Mouse (Mus musculus): Measurements from ENCODE around the gene Rpl35. TPM values are rescaled to one million over a fixed set of nuclear protein-coding genes. Genes with fewer than 3 reads are reported as not detected.

Rpl35 gene
- polyA plus RNA-seq, 1 experiment = 1,492 TPM

DNA sequence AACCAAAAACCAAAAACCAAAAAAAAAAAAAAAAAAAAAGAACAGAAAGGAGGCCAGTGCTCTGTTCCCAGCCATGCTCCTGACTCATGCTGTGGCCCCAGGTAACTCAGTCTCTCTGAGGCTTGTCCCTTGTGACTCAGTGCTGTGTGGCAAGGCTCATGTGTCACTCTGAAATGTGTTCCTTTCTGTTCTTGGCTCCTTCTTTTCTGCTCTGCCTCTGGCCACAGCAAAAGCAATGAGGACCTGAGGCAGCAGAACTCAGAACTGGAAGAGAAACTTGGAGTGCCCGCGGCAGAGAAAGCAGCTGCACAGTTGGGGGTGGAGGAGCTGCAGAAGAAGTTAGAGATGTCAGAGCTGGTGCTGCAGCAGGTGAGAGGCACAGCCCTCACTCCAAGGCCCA lies 31.3 kb downstream of the Rpl35 start:
- no peak overlapping the region for H3ac ChIP-seq (ENCODE audit: control insufficient read depth, insufficient read length, low read depth)
- H3K4me3 ChIP-seq (ENCODE audit: insufficient read depth, poor library complexity, severe bottlenecking) = no peak overlapping the region
- no peaks in the 10 kb centered on the region for H3K79me3 ChIP-seq (ENCODE audit: low read depth)
- no peaks in the 10 kb centered on the region for H3K79me2 ChIP-seq (ENCODE audit: control insufficient read depth, insufficient read depth)
- no peaks in the 10 kb centered on the region for H3K27me3 ChIP-seq (ENCODE audit: control insufficient read depth, insufficient read depth, insufficient read length)
- H3K36me3 ChIP-seq (ENCODE audit: control insufficient read depth, insufficient read depth) = no peaks in the 10 kb centered on the region
- TF ChIP-seq MAX (IDR thresholded peaks at IDR 0.05) = no peak
- peak; percentile 68 for TF ChIP-seq CEBPB (IDR thresholded peaks at IDR 0.05; ENCODE audit: low read depth)
- no peak for TF ChIP-seq CTCF (IDR thresholded peaks at IDR 0.05; ENCODE audit: control insufficient read depth, insufficient read depth, insufficient read length)
- no peak for TF ChIP-seq MYOG (IDR thresholded peaks at IDR 0.05; ENCODE audit: control insufficient read depth, extremely low read depth, insufficient read length)
- TF ChIP-seq FOSL1 (IDR thresholded peaks at IDR 0.05; ENCODE audit: insufficient read depth, low read length, poor library complexity, severe bottlenecking) = peak; percentile 55

DNA sequence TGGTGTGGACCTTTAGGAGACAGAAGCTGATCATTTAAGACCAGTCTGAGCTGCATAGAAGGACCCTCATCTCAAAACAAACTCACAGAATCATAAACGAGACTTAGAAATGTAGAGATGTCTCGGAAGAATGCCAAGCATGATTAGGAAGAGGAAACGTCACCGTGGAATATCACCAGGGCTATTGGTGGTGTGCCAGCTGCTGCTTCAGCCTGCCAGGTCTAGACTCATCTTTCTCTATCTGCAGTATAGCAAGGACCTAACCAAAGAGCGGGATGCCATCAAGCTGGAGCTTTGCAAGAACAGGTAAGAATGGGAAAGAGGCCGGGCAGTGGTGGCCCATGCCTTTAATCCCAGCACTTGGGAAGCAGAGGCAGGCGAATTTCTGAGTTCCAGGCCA lies 31.7 kb downstream of the Rpl35 start:
- no peak for TF ChIP-seq CTCF (IDR thresholded peaks at IDR 0.05; ENCODE audit: control insufficient read depth, insufficient read depth, insufficient read length)
- no peak for TF ChIP-seq MYOD1 (IDR thresholded peaks at IDR 0.05; ENCODE audit: control insufficient read depth, insufficient read length, low read depth)
- TF ChIP-seq FOSL1 (IDR thresholded peaks at IDR 0.05; ENCODE audit: insufficient read depth, low read length, poor library complexity, severe bottlenecking) = no peak
- TF ChIP-seq CEBPB (IDR thresholded peaks at IDR 0.05; ENCODE audit: low read depth) = no peak
- Histone ChIP-seq H3K4me3 (ENCODE audit: insufficient read depth, poor library complexity, severe bottlenecking) (no peak overlapping the region), H3K27me3 (ENCODE audit: control insufficient read depth, insufficient read depth, insufficient read length) (no peaks in the 10 kb centered on the region)

DNA sequence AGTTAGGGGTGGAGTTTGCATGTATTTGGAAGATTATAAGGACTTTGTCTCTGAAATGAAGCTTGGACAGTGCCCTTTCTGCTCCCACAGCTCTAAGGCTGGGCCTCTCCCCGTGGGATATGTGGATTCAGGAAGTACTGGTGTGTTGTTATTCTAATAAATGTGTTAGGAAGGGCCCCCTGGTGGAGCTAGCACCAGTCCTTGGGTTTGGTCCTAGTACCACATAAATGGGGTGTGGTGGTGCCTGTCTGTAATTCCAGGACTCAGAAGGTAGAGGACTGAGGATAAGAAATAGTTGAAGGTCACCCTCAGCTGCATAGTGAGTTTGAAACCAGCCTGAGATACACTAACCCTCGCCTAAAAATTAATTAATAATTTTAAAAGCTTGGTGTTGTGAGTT lies 32.2 kb downstream of the Rpl35 start:
- H3K4me3 ChIP-seq (ENCODE audit: insufficient read depth, poor library complexity, severe bottlenecking) = no peak overlapping the region

More for the DNA sequence above, 31.7 kb downstream of the Rpl35 start:
- Histone ChIP-seq H3K79me2 (ENCODE audit: control insufficient read depth, insufficient read depth) (no peaks in the 10 kb centered on the region), H3K36me3 (ENCODE audit: control insufficient read depth, insufficient read depth) (no peaks in the 10 kb centered on the region), H3K79me3 (ENCODE audit: low read depth) (no peaks in the 10 kb centered on the region), H3ac (ENCODE audit: control insufficient read depth, insufficient read length, low read depth) (no peak overlapping the region)

DNA sequence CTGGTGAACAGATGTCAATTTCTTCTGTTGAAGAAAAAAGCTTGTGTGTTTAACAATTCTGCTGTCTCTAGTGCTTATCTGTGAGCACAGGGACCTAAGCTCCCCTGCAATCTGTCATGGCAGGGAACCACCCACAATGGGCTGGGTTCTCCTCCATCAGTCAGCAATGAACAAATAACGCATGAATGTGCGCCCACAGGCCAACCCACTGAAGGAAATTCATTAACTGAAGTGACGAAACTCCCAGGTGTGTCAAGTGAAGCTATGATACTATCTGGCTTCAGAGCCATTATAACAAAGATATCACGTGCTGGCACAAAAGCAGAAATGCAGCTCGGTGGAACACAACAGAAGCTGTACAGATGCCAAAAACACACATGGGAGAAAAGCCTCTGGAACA lies 35.4 kb downstream of the Rpl35 start:
- no peak for TF ChIP-seq FOSL1 (IDR thresholded peaks at IDR 0.05; ENCODE audit: insufficient read depth, low read length, poor library complexity, severe bottlenecking)
- no peaks in the 10 kb centered on the region for H3K79me3 ChIP-seq (ENCODE audit: low read depth)
- H3K4me3 ChIP-seq (ENCODE audit: insufficient read depth, poor library complexity, severe bottlenecking) = no peak overlapping the region

More for the DNA sequence above, 32.2 kb downstream of the Rpl35 start:
- Histone ChIP-seq H3K79me2 (ENCODE audit: control insufficient read depth, insufficient read depth) (no peaks in the 10 kb centered on the region), H3K27me3 (ENCODE audit: control insufficient read depth, insufficient read depth, insufficient read length) (no peaks in the 10 kb centered on the region), H3K79me3 (ENCODE audit: low read depth) (no peaks in the 10 kb centered on the region), H3ac (ENCODE audit: control insufficient read depth, insufficient read length, low read depth) (no peak overlapping the region), H3K36me3 (ENCODE audit: control insufficient read depth, insufficient read depth) (no peaks in the 10 kb centered on the region)
- TF ChIP-seq MAX (IDR thresholded peaks at IDR 0.05) = no peak
- no peak for TF ChIP-seq MYOG (IDR thresholded peaks at IDR 0.05; ENCODE audit: control insufficient read depth, extremely low read depth, insufficient read length)
- TF ChIP-seq FOSL1 (IDR thresholded peaks at IDR 0.05; ENCODE audit: insufficient read depth, low read length, poor library complexity, severe bottlenecking) = no peak
- no peak for TF ChIP-seq USF1 (IDR thresholded peaks at IDR 0.05; ENCODE audit: low read depth)
- TF ChIP-seq CEBPB (IDR thresholded peaks at IDR 0.05; ENCODE audit: low read depth) = no peak
- no peak for TF ChIP-seq CTCF (IDR thresholded peaks at IDR 0.05; ENCODE audit: control insufficient read depth, insufficient read depth, insufficient read length)
- TF ChIP-seq MYOD1 (IDR thresholded peaks at IDR 0.05; ENCODE audit: control insufficient read depth, insufficient read length, low read depth) = no peak

DNA sequence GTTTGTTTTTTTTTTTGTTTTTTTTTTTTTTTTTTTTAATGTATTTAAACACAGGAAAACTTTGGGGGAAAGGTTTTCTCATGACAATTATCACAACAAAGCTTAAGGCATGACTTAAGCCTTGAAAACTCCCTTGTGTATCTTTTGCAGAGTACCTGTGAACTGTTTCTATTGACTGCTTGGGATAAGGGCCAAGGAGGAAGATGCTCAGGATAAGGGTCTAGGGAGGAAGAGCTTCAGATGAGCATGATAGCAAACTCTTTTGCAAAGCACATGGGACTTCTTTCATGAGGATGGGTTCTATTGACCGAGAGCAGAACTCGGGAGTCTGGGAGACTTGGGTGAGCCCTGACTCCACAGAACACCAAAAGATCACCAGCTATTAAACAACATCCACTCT lies 35.8 kb downstream of the Rpl35 start:
- TF ChIP-seq FOSL1 (IDR thresholded peaks at IDR 0.05; ENCODE audit: insufficient read depth, low read length, poor library complexity, severe bottlenecking) (no peak), CTCF (IDR thresholded peaks at IDR 0.05; ENCODE audit: control insufficient read depth, insufficient read depth, insufficient read length) (no peak), MYOD1 (IDR thresholded peaks at IDR 0.05; ENCODE audit: control insufficient read depth, insufficient read length, low read depth) (no peak), MYOG (IDR thresholded peaks at IDR 0.05; ENCODE audit: control insufficient read depth, extremely low read depth, insufficient read length) (no peak), USF1 (IDR thresholded peaks at IDR 0.05; ENCODE audit: low read depth) (no peak), CEBPB (IDR thresholded peaks at IDR 0.05; ENCODE audit: low read depth) (no peak), MAX (IDR thresholded peaks at IDR 0.05) (no peak)
- Histone ChIP-seq H3K79me2 (ENCODE audit: control insufficient read depth, insufficient read depth) (no peaks in the 10 kb centered on the region), H3K27me3 (ENCODE audit: control insufficient read depth, insufficient read depth, insufficient read length) (no peaks in the 10 kb centered on the region), H3K79me3 (ENCODE audit: low read depth) (no peaks in the 10 kb centered on the region), H3ac (ENCODE audit: control insufficient read depth, insufficient read length, low read depth) (no peak overlapping the region), H3K36me3 (ENCODE audit: control insufficient read depth, insufficient read depth) (no peaks in the 10 kb centered on the region), H3K4me3 (ENCODE audit: insufficient read depth, poor library complexity, severe bottlenecking) (no peak overlapping the region)

More for the DNA sequence above, 35.4 kb downstream of the Rpl35 start:
- H3K36me3 ChIP-seq (ENCODE audit: control insufficient read depth, insufficient read depth) = no peaks in the 10 kb centered on the region
- no peaks in the 10 kb centered on the region for H3K27me3 ChIP-seq (ENCODE audit: control insufficient read depth, insufficient read depth, insufficient read length)
- H3K79me2 ChIP-seq (ENCODE audit: control insufficient read depth, insufficient read depth) = no peaks in the 10 kb centered on the region
- H3ac ChIP-seq (ENCODE audit: control insufficient read depth, insufficient read length, low read depth) = no peak overlapping the region

DNA sequence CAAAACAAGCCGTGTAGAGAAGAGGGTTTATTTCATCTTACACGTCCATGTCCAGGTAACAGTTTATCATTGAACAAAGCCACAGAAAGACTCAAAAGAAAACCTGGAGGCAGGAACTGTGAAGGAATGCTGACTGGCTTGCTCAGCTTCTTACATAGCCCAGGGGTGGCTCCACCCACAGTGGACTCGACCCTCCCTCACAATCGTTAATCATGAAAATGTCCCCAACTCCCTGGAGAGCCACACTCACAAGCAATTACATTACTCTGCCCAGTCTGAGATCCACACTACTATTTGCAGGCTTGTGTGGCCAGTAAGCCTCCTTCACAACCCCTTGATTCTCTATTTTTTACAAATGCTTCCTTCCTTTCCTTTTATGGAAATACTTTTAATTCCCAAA lies 41.2 kb downstream of the Rpl35 start:
- H3ac ChIP-seq (ENCODE audit: control insufficient read depth, insufficient read length, low read depth) = no peak overlapping the region
- H3K79me2 ChIP-seq (ENCODE audit: control insufficient read depth, insufficient read depth) = no peaks in the 10 kb centered on the region
- no peaks in the 10 kb centered on the region for H3K36me3 ChIP-seq (ENCODE audit: control insufficient read depth, insufficient read depth)
- TF ChIP-seq MAX (IDR thresholded peaks at IDR 0.05) (no peak), MYOD1 (IDR thresholded peaks at IDR 0.05; ENCODE audit: control insufficient read depth, insufficient read length, low read depth) (no peak), CTCF (IDR thresholded peaks at IDR 0.05; ENCODE audit: control insufficient read depth, insufficient read depth, insufficient read length) (no peak), MYOG (IDR thresholded peaks at IDR 0.05; ENCODE audit: control insufficient read depth, extremely low read depth, insufficient read length) (no peak), CEBPB (IDR thresholded peaks at IDR 0.05; ENCODE audit: low read depth) (no peak), FOSL1 (IDR thresholded peaks at IDR 0.05; ENCODE audit: insufficient read depth, low read length, poor library complexity, severe bottlenecking) (no peak), USF1 (IDR thresholded peaks at IDR 0.05; ENCODE audit: low read depth) (no peak)
- no peak overlapping the region for H3K4me3 ChIP-seq (ENCODE audit: insufficient read depth, poor library complexity, severe bottlenecking)
- H3K27me3 ChIP-seq (ENCODE audit: control insufficient read depth, insufficient read depth, insufficient read length) = no peaks in the 10 kb centered on the region
- no peaks in the 10 kb centered on the region for H3K79me3 ChIP-seq (ENCODE audit: low read depth)
